Comparison of ENCODE assay signal across 22 mouse cellular contexts in the genomic region with DNA sequence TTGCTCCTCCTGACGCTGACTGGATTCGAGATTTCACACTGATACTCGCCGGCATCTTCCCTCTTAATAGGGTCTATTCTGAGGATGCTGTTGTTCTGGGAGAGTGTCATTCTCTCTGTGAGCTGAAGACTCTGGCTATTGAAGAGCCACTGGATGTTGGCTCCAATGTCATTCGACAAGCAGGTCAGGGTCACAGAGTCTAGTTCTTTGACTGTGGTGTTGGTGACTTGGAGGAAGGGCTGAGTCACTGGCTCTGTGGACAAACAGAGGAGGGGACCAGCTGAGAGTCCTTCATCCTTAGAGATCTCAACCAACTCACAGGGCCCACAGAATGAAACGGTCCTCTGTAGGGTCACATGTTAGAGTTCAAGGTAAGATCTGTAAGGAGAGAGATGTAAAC. TPM values are rescaled to one million over a fixed set of nuclear protein-coding genes. Genes with fewer than 3 reads are reported as not detected.
"Had no signal": no experiment of that assay in that cellular context is flagged by ENCODE, and none has a peak within 500 bp of the region (broad histone marks: within the 10 kb centered on the region; RNA-seq: fewer than 3 reads in every experiment).

No protein-coding gene starts in this region.

RNA-seq across cellular contexts. Expression of a gene that starts 59.1 kb away (rescaled TPM):
- total RNA-seq: common myeloid progenitor, adult 5-6 weeks; forebrain, postnatal 0 days; gastrocnemius, adult 18-20 months; gastrocnemius, adult 2 months; gastrocnemius, adult 8-10 months; gastrocnemius, postnatal 10 days; gastrocnemius, postnatal 14 days; gastrocnemius, postnatal 25 days; gastrocnemius, postnatal 36 days; gastrocnemius, postnatal 4 days; granulocyte monocyte progenitor cell, adult 5-6 weeks; heart, adult 2 months; heart, adult 8-10 months had no signal
- polyA plus RNA-seq: cortical plate, adult 2 months; embryonic facial prominence, embryonic 11.5 days; embryonic facial prominence, embryonic 13.5 days; erythroblast, embryonic 14.5 days; forebrain, embryonic 14.5 days; frontal cortex, adult 2 months; gonadal fat pad, adult 2 months; heart, embryonic 11.5 days; heart, embryonic 12.5 days had no signal
